Mouse (Mus musculus) macrophage (primary cell): ENCODE measurements around the gene Plekhg2. TPM values are rescaled to one million over a fixed set of nuclear protein-coding genes. Genes with fewer than 3 reads are reported as not detected.
"Not testable (repeated sequence)": the region's sequence is repeated elsewhere in the genome, so short reads cannot be mapped to it uniquely, and the experiment has no call there.

Experiments
- H3K27ac ChIP-seq: fragments of 350-480 bp; formaldehyde crosslinking; 2 replicates; pipeline ENCODE4 v1.9.0; 2021
- H3K36me3 ChIP-seq: fragments of 350-480 bp; formaldehyde crosslinking; 2 replicates; pipeline ENCODE4 v1.9.0; 2021; ENCODE audit errors: inconsistent target
- H3K4me3 ChIP-seq: fragments of 350-480 bp; formaldehyde crosslinking; 2 replicates; pipeline ENCODE4 v1.9.0; 2021; ENCODE audit errors: inconsistent target
- H3K79me2 ChIP-seq: fragments of 350-480 bp; formaldehyde crosslinking; 2 replicates; pipeline ENCODE4 v1.9.0; 2021; ENCODE audit errors: inconsistent target
- WGBS: methylation state at CpG from one replicate; pipeline ENCODE4 v1.1.7; 2026; ENCODE audit warnings: inconsistent platforms; ENCODE audit not compliant: missing documents; 5-methylcytosine and 5-hydroxymethylcytosine counted together
- polyA plus RNA-seq: library from polyadenylated mRNA; stranded (reverse); fragments of 250-400 nt; gene quantifications from 3 replicates; pipeline ENCODE4 v1.2.4, GENCODE M21; 2018; ENCODE audit warnings: inconsistent platforms

The Plekhg2 gene
- polyA plus RNA-seq, 1 experiment from 2014 or later: 7.0 TPM

- peaks cover 64% of the 10 kb centered on the region for H3K79me2 ChIP-seq
- peaks cover 30% of the 10 kb centered on the region; the same call in 1 of the 2 replicates for H3K36me3 ChIP-seq
- 100% methylated on average over 3 of the region's 3 CpGs for WGBS
- no peak overlapping the region for H3K27ac ChIP-seq
- no peak overlapping the region for H3K4me3 ChIP-seq
Measured at GRCm38 (mm10) chr7:28390331-28390730, 17.9 kb upstream of the Plekhg2 start.

DNA sequence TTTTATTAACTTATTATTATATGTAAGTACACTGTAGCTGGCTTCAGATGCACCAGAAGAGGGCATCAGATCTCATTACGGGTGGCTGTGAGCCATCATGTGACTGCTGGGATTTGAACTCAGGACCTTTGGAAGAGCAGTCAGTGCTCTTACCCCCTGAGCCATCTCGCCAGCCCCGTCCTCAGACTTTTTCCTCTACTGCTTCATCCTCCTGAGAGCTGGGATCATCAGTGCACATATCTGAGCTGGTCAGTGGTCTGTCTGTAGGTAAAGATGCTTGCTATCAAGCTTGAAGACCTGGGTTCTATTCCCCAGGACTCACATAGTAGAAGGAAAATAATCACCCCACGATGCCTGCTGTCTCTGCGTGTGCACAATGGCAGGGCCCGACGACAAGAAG, 15.0 kb upstream of the Plekhg2 start:
- not testable (repeated sequence) for H3K4me3 ChIP-seq, H3K27ac ChIP-seq
- peaks cover 53% of the 10 kb centered on the region for H3K79me2 ChIP-seq
- peaks cover 26% of the 10 kb centered on the region; the same call in 1 of the 2 replicates for H3K36me3 ChIP-seq
- 79% methylated on average over 7 of the region's 7 CpGs for WGBS

- Histone ChIP-seq H3K36me3 (peaks cover 26% of the 10 kb centered on the region; the same call in 1 of the 2 replicates), H3K79me2 (peaks cover 48% of the 10 kb centered on the region)
- not testable (repeated sequence) for H3K27ac ChIP-seq, H3K4me3 ChIP-seq
- WGBS: 86% methylated on average over 6 of the region's 6 CpGs
Measured at GRCm38 (mm10) chr7:28386877-28387276, 14.5 kb upstream of the Plekhg2 start.

GRCm38 (mm10) chr7:28386462-28386861, 14.1 kb upstream of the Plekhg2 start:
- Histone ChIP-seq H3K4me3 (no peak overlapping the region), H3K36me3 (peaks cover 26% of the 10 kb centered on the region; the same call in 1 of the 2 replicates), H3K79me2 (peaks cover 44% of the 10 kb centered on the region), H3K27ac (peak overlapping the region; percentile 100)
- 0% methylated on average over 3 of the region's 4 CpGs for WGBS

DNA sequence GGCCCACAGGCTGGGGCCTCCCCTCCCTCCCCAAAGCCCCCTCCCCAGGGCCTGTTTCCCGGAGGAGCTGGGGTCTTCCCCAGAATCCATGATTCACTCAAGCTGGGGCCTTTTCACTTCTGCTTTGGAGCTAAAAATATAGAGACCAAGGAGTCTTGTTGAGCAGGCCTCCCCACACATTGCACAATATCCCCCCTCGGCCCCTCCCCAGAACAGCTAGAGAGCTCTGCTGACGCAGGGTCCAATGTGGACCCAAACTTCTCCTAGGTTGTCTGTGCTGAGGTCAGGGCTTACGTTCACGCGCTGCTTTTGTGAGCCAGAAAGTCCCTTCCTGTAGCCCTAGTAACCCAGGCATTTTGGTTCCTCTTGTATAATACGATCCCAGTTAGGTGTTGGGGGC, 13.6 kb upstream of the Plekhg2 start:
- WGBS: 1% methylated on average over 7 of the region's 7 CpGs
- H3K79me2 ChIP-seq: peaks cover 39% of the 10 kb centered on the region
- peaks cover 26% of the 10 kb centered on the region; the same call in 1 of the 2 replicates for H3K36me3 ChIP-seq
- H3K27ac ChIP-seq: peak overlapping the region; percentile 100
- no peak overlapping the region for H3K4me3 ChIP-seq

GRCm38 (mm10) chr7:28385196-28385595, 12.8 kb upstream of the Plekhg2 start:
- Histone ChIP-seq H3K79me2 (peaks cover 36% of the 10 kb centered on the region; the same call in 1 of the 2 replicates), H3K27ac (peak overlapping the region; percentile 100), H3K4me3 (no peak overlapping the region), H3K36me3 (peaks cover 24% of the 10 kb centered on the region; the same call in 1 of the 2 replicates)
- WGBS: 83% methylated on average over 9 of the region's 9 CpGs

- H3K4me3 ChIP-seq: no peak overlapping the region
- H3K27ac ChIP-seq: peak overlapping the region; percentile 100
- peaks cover 36% of the 10 kb centered on the region; the same call in 1 of the 2 replicates for H3K79me2 ChIP-seq
- H3K36me3 ChIP-seq: peaks cover 18% of the 10 kb centered on the region; the same call in 1 of the 2 replicates
- WGBS: 50% methylated on average over 6 of the region's 6 CpGs
Measured at GRCm38 (mm10) chr7:28384162-28384561, 11.8 kb upstream of the Plekhg2 start.

DNA sequence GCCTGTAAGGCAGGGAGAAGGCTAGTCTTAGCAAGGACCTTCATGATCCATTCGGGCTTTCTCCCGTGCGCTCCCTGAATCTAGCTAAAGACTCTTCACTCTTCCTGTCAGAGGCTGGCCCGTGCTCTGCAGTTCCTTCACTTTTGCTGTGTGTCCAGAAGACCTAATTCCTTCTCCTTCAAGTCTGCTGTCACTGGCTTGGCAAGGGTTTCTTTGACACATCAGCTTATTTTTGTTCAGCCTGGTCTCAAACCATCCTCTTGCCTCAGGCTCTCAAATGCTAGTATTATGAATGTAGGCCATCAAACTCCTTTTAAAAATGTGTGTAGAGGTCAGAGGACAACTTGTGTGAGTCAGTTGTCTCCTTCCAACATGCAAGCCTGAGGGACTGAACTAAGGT, 11.2 kb upstream of the Plekhg2 start:
- H3K79me2 ChIP-seq: peaks cover 36% of the 10 kb centered on the region
- 40% methylated on average over 4 of the region's 4 CpGs for WGBS
- H3K4me3 ChIP-seq: no peak overlapping the region
- H3K36me3 ChIP-seq: peaks cover 12% of the 10 kb centered on the region; the same call in 1 of the 2 replicates
- peak overlapping the region; percentile 100 for H3K27ac ChIP-seq

DNA sequence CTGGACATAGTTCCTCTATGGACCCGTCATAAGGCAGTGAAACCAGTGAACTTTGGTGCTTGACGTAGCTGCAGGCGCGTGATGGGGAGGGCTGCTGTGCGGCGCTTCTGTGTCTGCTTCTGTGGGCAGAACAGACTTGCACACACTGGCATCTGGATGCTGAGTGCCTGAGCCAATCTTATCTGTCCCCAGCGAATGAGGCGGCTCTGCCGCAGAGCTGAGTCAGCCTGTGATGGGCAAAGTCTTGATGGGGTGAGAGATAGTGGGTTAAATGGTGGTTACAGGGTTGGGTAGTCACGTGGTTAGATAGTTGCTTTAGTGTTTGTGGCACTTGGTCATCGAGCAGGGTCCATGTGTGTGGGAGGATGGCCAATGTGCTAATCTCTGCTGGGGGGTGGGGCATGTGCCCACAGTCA, 10.6 kb upstream of the Plekhg2 start:
- H3K27ac ChIP-seq: peak overlapping the region; percentile 100
- WGBS: 0% methylated on average over 11 of the region's 11 CpGs
- H3K36me3 ChIP-seq: peaks cover 6% of the 10 kb centered on the region; the same call in 1 of the 2 replicates
- no peak overlapping the region for H3K4me3 ChIP-seq
- peaks cover 37% of the 10 kb centered on the region for H3K79me2 ChIP-seq

GRCm38 (mm10) chr7:28382347-28382951, 10.1 kb upstream of the Plekhg2 start:
- Histone ChIP-seq H3K4me3 (no peak overlapping the region; the same call in 1 of the 2 replicates), H3K27ac (peak overlapping the region; percentile 100), H3K79me2 (peaks cover 41% of the 10 kb centered on the region), H3K36me3 (peaks cover 6% of the 10 kb centered on the region; the same call in 1 of the 2 replicates)
- 0% methylated on average over 9 of the region's 12 CpGs for WGBS

- WGBS: 0% methylated on average over 16 of the region's 20 CpGs
- H3K79me2 ChIP-seq: peaks cover 46% of the 10 kb centered on the region
- peak overlapping the region; percentile 100 for H3K27ac ChIP-seq
- H3K4me3 ChIP-seq: peak overlapping the region; percentile 26
- H3K36me3 ChIP-seq: peaks cover 10% of the 10 kb centered on the region; the same call in 1 of the 2 replicates
Measured at GRCm38 (mm10) chr7:28381938-28382337, 9.5 kb upstream of the Plekhg2 start.

- Histone ChIP-seq H3K4me3 (peak overlapping the region; percentile 96), H3K79me2 (peaks cover 52% of the 10 kb centered on the region)
- under 1% methylated on average over 30 of the region's 30 CpGs for WGBS
Measured at GRCm38 (mm10) chr7:28381017-28381790, 8.8 kb upstream of the Plekhg2 start.

DNA sequence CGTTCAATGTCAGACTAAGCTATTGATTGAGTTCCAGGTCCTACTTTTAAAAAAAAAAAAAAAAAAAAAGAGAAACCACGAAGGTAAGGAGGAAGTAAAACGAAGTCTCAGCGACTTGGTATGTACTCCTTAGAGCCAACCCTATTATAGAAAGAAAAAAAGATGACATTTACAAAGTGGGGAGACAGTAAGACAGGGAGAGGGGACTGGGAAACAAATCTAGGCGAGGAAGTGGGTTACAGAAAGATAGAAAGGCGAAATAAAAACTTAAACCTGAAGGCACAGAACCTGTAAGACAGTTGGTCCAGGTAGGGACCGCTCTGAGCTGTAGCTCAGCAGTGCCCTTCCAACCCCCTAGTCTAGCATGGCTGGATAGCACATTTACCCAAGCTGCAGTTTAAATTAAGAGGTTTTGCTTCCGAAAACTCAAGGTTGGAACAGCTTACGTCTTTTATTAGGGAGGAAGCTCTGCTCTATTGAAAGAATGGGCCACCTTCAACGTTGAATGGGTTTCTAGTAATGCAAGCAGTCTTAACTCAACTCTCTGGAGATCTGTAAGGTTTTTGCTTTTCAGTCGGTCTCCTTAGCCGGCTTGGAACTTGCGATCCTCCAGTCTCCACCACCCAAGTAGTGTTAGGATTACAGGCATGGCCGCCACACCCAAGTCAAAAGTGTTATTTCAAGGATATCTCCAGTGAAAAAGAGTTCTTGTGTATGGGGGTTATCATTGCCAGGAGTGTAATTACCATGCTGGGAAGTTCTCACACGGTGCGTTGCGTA, 8.0 kb upstream of the Plekhg2 start, which contains the start of gene Zfp36:
Gene Zfp36, minus strand, starts transcription at position 17 of the 780 bp plus-strand sequence.
- 17% methylated on average over 17 of the region's 17 CpGs for WGBS
- peaks cover 52% of the 10 kb centered on the region for H3K79me2 ChIP-seq
- H3K27ac ChIP-seq: peak within 1 kb of the TSS; percentile 100
- H3K4me3 ChIP-seq: peak within 1 kb of the TSS; percentile 96
- H3K36me3 ChIP-seq: peaks cover 10% of the 10 kb centered on the region; the same call in 1 of the 2 replicates

More at GRCm38 (mm10) chr7:28381017-28381790, 8.8 kb upstream of the Plekhg2 start:
- Histone ChIP-seq H3K36me3 (peaks cover 10% of the 10 kb centered on the region; the same call in 1 of the 2 replicates), H3K27ac (peak overlapping the region; percentile 100)
